Mouse (Mus musculus) small intestine, adult 2 months (tissue): ENCODE data around the gene Upk3bl.

Experiments
- CTCF ChIP-seq: fragments of 200-500 bp; IDR thresholded peaks from 2 replicates; pipeline ENCODE4 v1.5.1; 2012; ENCODE audit warnings: low read depth, mild to moderate bottlenecking, control low read depth, inconsistent platforms, low read length, moderate library complexity, mixed read lengths; ENCODE audit not compliant: insufficient replicate concordance, insufficient read length; ENCODE audit errors: extremely low read depth
- POLR2A ChIP-seq: fragments of 200-500 bp; IDR thresholded peaks from 2 replicates; pipeline ENCODE4 v1.6.1; 2012; ENCODE audit warnings: low read depth, mild to moderate bottlenecking, control low read depth, inconsistent platforms, low read length, moderate library complexity

DNA sequence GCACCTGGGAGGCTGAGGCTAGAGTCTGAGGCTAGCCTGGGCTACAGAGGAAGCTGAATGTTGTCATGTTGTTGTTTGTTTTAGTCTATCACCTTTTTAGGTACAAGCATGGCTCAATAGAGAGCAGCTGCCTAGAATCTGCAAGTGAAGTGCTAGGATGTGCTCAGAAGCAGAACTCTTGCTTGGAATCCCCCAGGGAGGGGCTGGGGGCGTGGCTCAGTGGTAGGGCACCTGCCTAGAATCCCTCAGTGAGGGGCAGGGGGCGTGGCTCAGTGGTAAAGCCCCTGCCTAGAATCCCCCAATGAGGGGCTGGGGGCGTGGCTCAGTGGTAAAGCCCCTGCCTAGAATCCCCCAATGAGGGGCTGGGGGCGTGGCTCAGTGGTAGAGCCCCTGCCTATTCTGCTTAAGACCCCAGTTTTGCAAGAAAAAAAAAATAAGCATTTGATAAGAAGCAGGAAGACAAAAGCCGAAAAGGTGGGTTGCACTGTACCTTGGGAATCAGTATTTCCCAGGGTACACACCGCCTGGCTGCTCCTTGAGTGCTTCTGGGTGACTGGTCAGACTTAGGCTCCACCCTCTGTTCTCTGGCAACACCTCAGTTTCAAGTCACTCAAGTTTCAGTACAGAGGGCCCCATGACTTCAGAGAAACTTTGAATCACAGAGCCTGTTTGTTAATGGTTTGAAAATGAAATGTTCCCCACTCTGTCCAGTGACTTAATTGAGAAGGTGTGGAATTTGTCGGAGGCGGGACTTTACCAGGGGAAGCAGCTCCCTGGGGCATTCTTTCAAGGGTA lies 1.2 kb upstream of the Upk3bl start:
- TF ChIP-seq CTCF (no peak), POLR2A (no peak)
